Mouse (Mus musculus) splenic B cell, adult 2 months (primary cell): ENCODE data around the gene Aldh2.
"Not testable (repeated sequence)": the region's sequence is repeated elsewhere in the genome, so short reads cannot be mapped to it uniquely, and the experiment has no call there.

Experiments used
- DNase-seq: peaks from one replicate; pipeline ENCODE4 v3.0.0-alpha.2; 2011; ENCODE audit warnings: low read depth, low spot score
- H3K27me3 ChIP-seq: 2 replicates; pipeline ENCODE4 v1.6.1; 2012; ENCODE audit warnings: mild to moderate bottlenecking, low read length, moderate library complexity, mixed read lengths; ENCODE audit not compliant: control insufficient read depth, poor library complexity, insufficient read depth, severe bottlenecking
- H3K36me3 ChIP-seq: 2 replicates; pipeline ENCODE4 v1.6.1; 2012; ENCODE audit warnings: mild to moderate bottlenecking, low read length, moderate library complexity, mixed read lengths; ENCODE audit not compliant: control insufficient read depth, poor library complexity, insufficient read depth, severe bottlenecking

Gene Aldh2

GRCm38 (mm10) chr5:121603815-121604214 lies 10.2 kb upstream of the Aldh2 start:
- DNase-seq, H3K27me3 ChIP-seq, H3K36me3 ChIP-seq: not testable (repeated sequence)

GRCm38 (mm10) chr5:121601547-121602299 lies 8.1 kb upstream of the Aldh2 start:
- H3K36me3 ChIP-seq: no peaks in the 10 kb centered on the region
- no peaks in the 10 kb centered on the region for H3K27me3 ChIP-seq
- DNase-seq: peak; percentile 91

GRCm38 (mm10) chr5:121598871-121599610 lies 5.4 kb upstream of the Aldh2 start:
- no peak for DNase-seq
- H3K36me3 ChIP-seq: no peaks in the 10 kb centered on the region
- H3K27me3 ChIP-seq: no peaks in the 10 kb centered on the region

DNA sequence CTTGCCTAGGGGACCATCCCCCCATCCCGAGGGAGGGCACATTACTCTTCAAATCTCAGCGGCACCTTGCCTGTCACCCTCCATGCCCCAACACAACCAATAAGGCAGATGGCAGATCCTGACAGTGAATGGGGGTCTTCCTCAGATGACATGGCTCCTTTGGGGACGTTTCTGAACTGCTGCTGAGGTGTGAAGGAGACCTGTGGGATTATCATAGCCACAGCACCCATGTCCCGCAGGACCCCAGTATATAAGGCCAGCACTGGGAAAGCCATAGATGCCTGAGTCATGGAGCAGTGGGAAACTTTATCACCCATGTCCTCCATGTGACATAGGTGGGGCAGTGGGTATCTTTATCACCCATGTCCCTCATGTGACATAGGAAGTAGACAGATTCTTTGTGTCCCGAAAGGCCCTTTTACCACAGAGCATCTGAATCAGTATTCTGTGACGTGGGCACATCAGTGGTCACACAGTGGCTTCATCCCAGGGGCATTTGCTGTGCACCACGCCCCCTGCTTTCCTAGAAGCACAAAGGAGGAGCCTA lies 4.4 kb upstream of the Aldh2 start:
- H3K27me3 ChIP-seq: no peaks in the 10 kb centered on the region
- DNase-seq: no peak
- H3K36me3 ChIP-seq: no peaks in the 10 kb centered on the region

- peak; percentile 44 for DNase-seq
- Histone ChIP-seq H3K27me3 (no peaks in the 10 kb centered on the region), H3K36me3 (no peaks in the 10 kb centered on the region)
These were observed 3.7 kb upstream of the Aldh2 start for GRCm38 (mm10) chr5:121597332-121597731.

DNA sequence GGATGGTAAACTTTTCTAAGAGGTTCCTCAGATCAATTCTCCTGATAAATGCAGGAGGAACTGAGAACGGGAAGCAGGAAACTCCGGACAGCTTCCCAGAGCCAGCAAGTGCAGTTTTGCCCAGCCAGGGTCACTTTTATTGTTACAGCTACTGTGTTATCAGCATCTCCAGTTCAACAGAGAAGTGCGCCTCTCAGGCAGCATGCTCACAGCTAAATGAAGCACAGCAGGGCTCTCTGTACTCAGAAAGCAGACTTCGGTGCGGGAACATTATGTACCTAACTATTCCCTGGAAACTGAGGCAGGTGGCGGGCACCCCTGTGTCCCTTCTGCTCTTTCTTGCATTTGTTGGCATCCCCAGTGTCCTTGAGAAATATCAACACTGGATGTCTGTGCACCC lies 2.6 kb upstream of the Aldh2 start:
- no peak for DNase-seq
- Histone ChIP-seq H3K36me3 (no peaks in the 10 kb centered on the region), H3K27me3 (no peaks in the 10 kb centered on the region)

GRCm38 (mm10) chr5:121595758-121596157 lies 2.1 kb upstream of the Aldh2 start:
- no peak for DNase-seq
- H3K27me3 ChIP-seq: no peaks in the 10 kb centered on the region
- no peaks in the 10 kb centered on the region for H3K36me3 ChIP-seq

- DNase-seq: no peak
- H3K27me3 ChIP-seq: no peaks in the 10 kb centered on the region
- no peaks in the 10 kb centered on the region for H3K36me3 ChIP-seq
These were observed 1.2 kb upstream of the Aldh2 start for GRCm38 (mm10) chr5:121594714-121595313.

- no peak for DNase-seq
- Histone ChIP-seq H3K27me3 (no peaks in the 10 kb centered on the region), H3K36me3 (no peaks in the 10 kb centered on the region)
These were observed 712 bp downstream of the Aldh2 start for GRCm38 (mm10) chr5:121592816-121593407.

- Histone ChIP-seq H3K27me3 (no peaks in the 10 kb centered on the region), H3K36me3 (no peaks in the 10 kb centered on the region)
- DNase-seq: no peak
These were observed 1.4 kb downstream of the Aldh2 start for GRCm38 (mm10) chr5:121592064-121592815.

- DNase-seq: peak; percentile 48
- no peaks in the 10 kb centered on the region for H3K36me3 ChIP-seq
- no peaks in the 10 kb centered on the region for H3K27me3 ChIP-seq
These were observed 2.1 kb downstream of the Aldh2 start for GRCm38 (mm10) chr5:121591417-121592063.

GRCm38 (mm10) chr5:121589928-121590327 lies 3.7 kb downstream of the Aldh2 start:
- no peak for DNase-seq
- no peaks in the 10 kb centered on the region for H3K27me3 ChIP-seq
- H3K36me3 ChIP-seq: no peaks in the 10 kb centered on the region

- no peaks in the 10 kb centered on the region for H3K27me3 ChIP-seq
- DNase-seq: peak; percentile 78
These were observed 7.1 kb downstream of the Aldh2 start for GRCm38 (mm10) chr5:121586400-121587039.

More at GRCm38 (mm10) chr5:121586400-121587039, 7.1 kb downstream of the Aldh2 start:
- no peaks in the 10 kb centered on the region; the same call in 1 of the 2 replicates for H3K36me3 ChIP-seq
